Mouse (Mus musculus): ENCODE measurements at regions not wholly inside any gene's neighbourhood (a gene's known extent, or its start where the extent isn't known, plus 50 kb on each side); places are given as distances from the start of the nearest gene placed in this dataset.

DNA sequence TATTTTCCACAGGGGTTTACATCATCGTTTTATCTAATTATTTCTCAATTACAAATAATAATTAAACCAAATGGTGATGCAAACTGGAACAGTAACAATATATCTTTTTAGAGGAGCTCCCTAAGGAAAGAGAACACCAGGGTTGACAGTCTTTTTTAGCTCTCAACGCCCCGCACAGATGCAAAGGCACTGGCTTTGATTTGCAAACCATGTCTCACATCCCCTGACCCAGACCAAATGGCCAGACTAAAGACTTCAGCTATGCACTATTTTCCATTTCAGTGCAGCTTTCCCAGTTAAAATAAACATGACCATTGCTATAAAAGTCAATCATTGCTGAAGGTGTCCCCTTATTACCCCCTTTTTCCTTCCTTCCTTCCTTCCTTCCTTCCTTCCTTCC, 730.6 kb downstream of the Slc4a3 start:
- Histone ChIP-seq H3K4me3 (ENCODE audit: insufficient read depth in 1 of 2, low read depth in 1 of 2, low read length in 2 of 2, poor library complexity in 1 of 2, severe bottlenecking in 1 of 2) (no peak overlapping the region), H3K9ac (ENCODE audit: insufficient read depth, low read depth, low read length, poor library complexity, severe bottlenecking) (no peak overlapping the region), H3K9me3 (ENCODE audit: control insufficient read depth, insufficient read depth, low read depth, low read length) (no peaks in the 10 kb centered on the region), H3K4me1 (ENCODE audit: control insufficient read depth in 2 of 2, insufficient read depth in 2 of 2, low read length in 2 of 2, poor library complexity in 1 of 2) (no peaks in the 10 kb centered on the region), H3K36me3 (ENCODE audit: control insufficient read depth, insufficient read depth, low read length, poor library complexity, severe bottlenecking) (no peaks in the 10 kb centered on the region), H3K27ac (ENCODE audit: insufficient read depth, low read depth, low read length, poor library complexity, severe bottlenecking) (no peak overlapping the region)
- TF ChIP-seq HCFC1 (IDR thresholded peaks at IDR 0.05; ENCODE audit: borderline replicate concordance, insufficient read depth, low read length) (no peak), CHD2 (IDR thresholded peaks at IDR 0.05; ENCODE audit: low read depth, low read length) (no peak), MAFK (IDR thresholded peaks at IDR 0.05; ENCODE audit: insufficient read depth, low read depth, low read length) (no peak), ZC3H11A (IDR thresholded peaks at IDR 0.05; ENCODE audit: borderline replicate concordance, low read depth, low read length) (no peak), ZNF384 (IDR thresholded peaks at IDR 0.05; ENCODE audit: low read depth, low read length) (no peak)
- in situ Hi-C loops (cut with MboI; ENCODE audit: low sequenced_read_pairs in 2 of 2, unreplicated experiment in 2 of 2) = no loop called here
- no peak for DNase-seq (ENCODE audit: low read depth, low spot score)

DNA sequence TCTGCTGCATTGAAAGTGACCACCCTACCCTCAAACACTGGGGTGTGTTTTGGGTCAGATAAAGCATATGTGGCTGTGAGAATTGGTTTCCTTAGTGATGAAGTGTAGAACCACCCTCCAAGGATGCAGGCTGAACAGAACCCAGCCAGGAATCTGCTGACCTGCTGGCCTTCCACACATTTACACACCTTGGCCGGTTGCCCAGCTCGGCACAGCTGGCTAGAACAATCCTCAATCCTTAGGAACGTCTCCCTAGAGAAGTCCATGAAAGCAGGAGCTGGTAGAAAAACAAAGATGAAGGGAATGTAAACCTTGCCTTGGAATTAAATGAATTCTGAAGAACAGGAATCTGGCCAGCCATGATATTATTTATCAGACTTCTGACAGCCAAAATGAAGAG, 737.3 kb downstream of the Slc4a3 start:
- Histone ChIP-seq H3K4me3 (ENCODE audit: insufficient read depth in 1 of 2, low read depth in 1 of 2, low read length in 2 of 2, poor library complexity in 1 of 2, severe bottlenecking in 1 of 2) (no peak overlapping the region), H3K36me3 (ENCODE audit: control insufficient read depth, insufficient read depth, low read length, poor library complexity, severe bottlenecking) (no peaks in the 10 kb centered on the region), H3K27ac (ENCODE audit: insufficient read depth, low read depth, low read length, poor library complexity, severe bottlenecking) (no peak overlapping the region), H3K4me1 (ENCODE audit: control insufficient read depth in 2 of 2, insufficient read depth in 2 of 2, low read length in 2 of 2, poor library complexity in 1 of 2) (no peaks in the 10 kb centered on the region), H3K9ac (ENCODE audit: insufficient read depth, low read depth, low read length, poor library complexity, severe bottlenecking) (no peak overlapping the region), H3K9me3 (ENCODE audit: control insufficient read depth, insufficient read depth, low read depth, low read length) (no peaks in the 10 kb centered on the region)
- DNase-seq (ENCODE audit: low read depth, low spot score) = no peak
- in situ Hi-C loops (cut with MboI; ENCODE audit: low sequenced_read_pairs in 2 of 2, unreplicated experiment in 2 of 2) = no loop called here
- no peak for TF ChIP-seq ZC3H11A (IDR thresholded peaks at IDR 0.05; ENCODE audit: borderline replicate concordance, low read depth, low read length)

DNA sequence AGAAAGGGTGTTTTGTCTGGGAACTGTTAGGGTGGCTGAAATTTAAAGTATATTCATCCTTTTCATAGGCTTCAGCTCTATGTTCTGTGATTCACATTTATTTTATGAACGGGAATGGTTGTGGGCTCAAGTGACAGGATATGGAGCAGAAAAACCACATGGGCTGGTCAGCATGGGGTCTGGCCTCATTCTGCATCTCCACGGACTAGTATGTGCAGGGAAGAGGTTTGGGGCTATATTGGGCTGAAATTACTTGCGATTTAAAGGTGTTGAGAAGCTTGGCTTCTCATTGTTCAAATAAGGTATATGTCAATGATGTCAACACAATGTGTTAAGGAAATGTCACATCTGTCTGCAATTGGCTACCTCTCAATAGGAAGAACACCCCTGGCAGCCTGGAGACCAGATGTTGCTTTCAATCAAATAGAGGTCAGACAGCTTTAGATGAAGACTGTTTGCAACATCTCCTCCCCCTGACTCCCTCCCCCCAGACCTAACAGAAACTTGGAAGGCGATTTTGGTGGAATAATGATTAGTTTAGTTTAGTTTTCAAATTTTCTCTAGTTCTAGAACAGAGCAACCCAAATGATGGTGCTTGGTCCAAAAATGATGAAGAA, 777.0 kb downstream of the Slc4a3 start:
- Histone ChIP-seq H3K9me3 (ENCODE audit: control insufficient read depth, insufficient read depth, low read depth, low read length) (no peaks in the 10 kb centered on the region), H3K36me3 (ENCODE audit: control insufficient read depth, insufficient read depth, low read length, poor library complexity, severe bottlenecking) (no peaks in the 10 kb centered on the region), H3K4me3 (ENCODE audit: insufficient read depth in 1 of 2, low read depth in 1 of 2, low read length in 2 of 2, poor library complexity in 1 of 2, severe bottlenecking in 1 of 2) (no peak overlapping the region), H3K9ac (ENCODE audit: insufficient read depth, low read depth, low read length, poor library complexity, severe bottlenecking) (no peak overlapping the region), H3K27ac (ENCODE audit: insufficient read depth, low read depth, low read length, poor library complexity, severe bottlenecking) (no peak overlapping the region), H3K4me1 (ENCODE audit: control insufficient read depth in 2 of 2, insufficient read depth in 2 of 2, low read length in 2 of 2, poor library complexity in 1 of 2) (no peaks in the 10 kb centered on the region)
- DNase-seq (ENCODE audit: low read depth, low spot score) = no peak
- in situ Hi-C loops (cut with MboI; ENCODE audit: low sequenced_read_pairs in 2 of 2, unreplicated experiment in 2 of 2) = no loop called here
- TF ChIP-seq HCFC1 (IDR thresholded peaks at IDR 0.05; ENCODE audit: borderline replicate concordance, insufficient read depth, low read length) = no peak
- TF ChIP-seq MAFK (IDR thresholded peaks at IDR 0.05; ENCODE audit: insufficient read depth, low read depth, low read length) = no peak
- no peak for TF ChIP-seq ZC3H11A (IDR thresholded peaks at IDR 0.05; ENCODE audit: borderline replicate concordance, low read depth, low read length)
- no peak for TF ChIP-seq ZNF384 (IDR thresholded peaks at IDR 0.05; ENCODE audit: low read depth, low read length)

DNA sequence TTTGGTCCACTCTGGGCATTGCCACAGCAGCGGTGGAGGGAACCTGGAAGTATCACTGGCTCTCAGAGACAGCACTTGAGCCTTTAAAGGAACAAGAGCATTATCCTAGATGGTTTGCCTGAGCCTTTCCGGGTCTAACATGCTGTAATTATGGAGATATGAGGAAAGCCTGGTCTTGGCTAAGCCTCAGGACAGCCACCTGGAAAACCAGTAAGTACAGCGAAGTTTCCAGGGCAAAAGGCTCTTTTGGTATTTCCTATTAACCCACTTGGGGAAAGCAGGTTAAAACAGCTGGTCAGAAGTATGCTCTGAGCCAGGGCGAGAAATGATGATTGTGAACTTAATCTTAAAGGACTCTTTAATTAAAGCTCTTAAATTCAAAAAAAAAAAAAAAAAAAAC, 777.5 kb downstream of the Slc4a3 start:
- H3K27ac ChIP-seq (ENCODE audit: insufficient read depth, low read depth, low read length, poor library complexity, severe bottlenecking) = no peak overlapping the region
- no peak overlapping the region for H3K9ac ChIP-seq (ENCODE audit: insufficient read depth, low read depth, low read length, poor library complexity, severe bottlenecking)
- H3K36me3 ChIP-seq (ENCODE audit: control insufficient read depth, insufficient read depth, low read length, poor library complexity, severe bottlenecking) = no peaks in the 10 kb centered on the region
- TF ChIP-seq MAFK (IDR thresholded peaks at IDR 0.05; ENCODE audit: insufficient read depth, low read depth, low read length) = no peak
- no peak for TF ChIP-seq ZC3H11A (IDR thresholded peaks at IDR 0.05; ENCODE audit: borderline replicate concordance, low read depth, low read length)
- no peak for TF ChIP-seq CHD2 (IDR thresholded peaks at IDR 0.05; ENCODE audit: low read depth, low read length)
- no peak for TF ChIP-seq HCFC1 (IDR thresholded peaks at IDR 0.05; ENCODE audit: borderline replicate concordance, insufficient read depth, low read length)
- TF ChIP-seq ZNF384 (IDR thresholded peaks at IDR 0.05; ENCODE audit: low read depth, low read length) = no peak
- H3K4me3 ChIP-seq (ENCODE audit: insufficient read depth in 1 of 2, low read depth in 1 of 2, low read length in 2 of 2, poor library complexity in 1 of 2, severe bottlenecking in 1 of 2) = no peak overlapping the region
- in situ Hi-C loops (cut with MboI; ENCODE audit: low sequenced_read_pairs in 2 of 2, unreplicated experiment in 2 of 2) = no loop called here
- DNase-seq (ENCODE audit: low read depth, low spot score) = no peak
- no peaks in the 10 kb centered on the region for H3K9me3 ChIP-seq (ENCODE audit: control insufficient read depth, insufficient read depth, low read depth, low read length)
- no peaks in the 10 kb centered on the region for H3K4me1 ChIP-seq (ENCODE audit: control insufficient read depth in 2 of 2, insufficient read depth in 2 of 2, low read length in 2 of 2, poor library complexity in 1 of 2)

DNA sequence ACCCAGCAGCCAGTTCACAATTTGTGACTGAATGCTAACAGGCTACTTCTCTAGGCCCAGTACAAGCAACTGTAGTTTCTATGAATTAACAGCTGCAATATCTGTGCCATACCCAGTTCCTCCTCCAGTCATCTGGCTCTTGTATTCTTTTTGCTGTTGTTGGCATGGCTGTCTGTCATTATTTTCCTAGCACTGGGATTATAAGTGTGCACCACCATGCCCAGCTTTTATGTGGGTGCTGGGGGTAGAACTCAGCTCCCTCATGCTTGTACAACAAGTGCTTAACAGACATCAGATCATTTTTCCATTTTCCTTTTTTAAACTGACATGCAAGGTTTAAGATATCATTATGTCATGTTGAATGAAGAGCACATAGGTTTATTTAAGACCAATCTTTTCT, 789.9 kb downstream of the Slc4a3 start:
- TF ChIP-seq ZC3H11A (IDR thresholded peaks at IDR 0.05; ENCODE audit: borderline replicate concordance, low read depth, low read length) (no peak), HCFC1 (IDR thresholded peaks at IDR 0.05; ENCODE audit: borderline replicate concordance, insufficient read depth, low read length) (no peak), ZNF384 (IDR thresholded peaks at IDR 0.05; ENCODE audit: low read depth, low read length) (no peak), MAFK (IDR thresholded peaks at IDR 0.05; ENCODE audit: insufficient read depth, low read depth, low read length) (no peak), CHD2 (IDR thresholded peaks at IDR 0.05; ENCODE audit: low read depth, low read length) (no peak)
- no peak overlapping the region for H3K9ac ChIP-seq (ENCODE audit: insufficient read depth, low read depth, low read length, poor library complexity, severe bottlenecking)
- no peak overlapping the region for H3K27ac ChIP-seq (ENCODE audit: insufficient read depth, low read depth, low read length, poor library complexity, severe bottlenecking)
- no peak for DNase-seq (ENCODE audit: low read depth, low spot score)
- no peaks in the 10 kb centered on the region for H3K9me3 ChIP-seq (ENCODE audit: control insufficient read depth, insufficient read depth, low read depth, low read length)
- in situ Hi-C loops (cut with MboI; ENCODE audit: low sequenced_read_pairs in 2 of 2, unreplicated experiment in 2 of 2) = no loop called here
- H3K4me3 ChIP-seq (ENCODE audit: insufficient read depth in 1 of 2, low read depth in 1 of 2, low read length in 2 of 2, poor library complexity in 1 of 2, severe bottlenecking in 1 of 2) = no peak overlapping the region
- no peaks in the 10 kb centered on the region for H3K4me1 ChIP-seq (ENCODE audit: control insufficient read depth in 2 of 2, insufficient read depth in 2 of 2, low read length in 2 of 2, poor library complexity in 1 of 2)
- H3K36me3 ChIP-seq (ENCODE audit: control insufficient read depth, insufficient read depth, low read length, poor library complexity, severe bottlenecking) = no peaks in the 10 kb centered on the region

Measured in ES-E14 (cell line).